Mouse (Mus musculus): Measurements from ENCODE around the gene Tenm4.

Tenm4 gene

GRCm38 (mm10) chr7:96417251-96418004 lies 246.4 kb downstream of the Tenm4 start:
- peak; percentile 86 for DNase-seq

DNA sequence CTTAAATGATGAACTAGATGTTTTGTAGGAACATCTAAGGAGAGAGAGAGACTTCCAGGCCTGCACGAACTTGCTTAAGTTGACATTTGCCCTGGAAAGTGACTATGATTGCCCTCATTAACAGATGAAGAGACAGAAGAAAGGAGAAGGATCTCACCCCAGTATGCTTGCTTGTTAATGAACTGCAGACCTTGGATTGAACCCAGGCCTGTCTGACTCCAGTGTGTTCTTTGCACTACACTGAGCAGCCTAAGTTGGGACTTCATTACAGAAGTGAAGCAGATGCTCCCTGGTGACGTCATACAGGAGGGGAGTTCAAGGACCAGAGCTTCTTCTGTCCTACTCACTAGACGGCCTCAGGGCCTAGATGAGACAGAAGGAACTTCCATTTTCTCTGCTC lies 247.1 kb downstream of the Tenm4 start:
- DNase-seq, result no peak

- DNase-seq, result no peak
Observed at GRCm38 (mm10) chr7:96420045-96420444, 249.0 kb downstream of the Tenm4 start.

DNA sequence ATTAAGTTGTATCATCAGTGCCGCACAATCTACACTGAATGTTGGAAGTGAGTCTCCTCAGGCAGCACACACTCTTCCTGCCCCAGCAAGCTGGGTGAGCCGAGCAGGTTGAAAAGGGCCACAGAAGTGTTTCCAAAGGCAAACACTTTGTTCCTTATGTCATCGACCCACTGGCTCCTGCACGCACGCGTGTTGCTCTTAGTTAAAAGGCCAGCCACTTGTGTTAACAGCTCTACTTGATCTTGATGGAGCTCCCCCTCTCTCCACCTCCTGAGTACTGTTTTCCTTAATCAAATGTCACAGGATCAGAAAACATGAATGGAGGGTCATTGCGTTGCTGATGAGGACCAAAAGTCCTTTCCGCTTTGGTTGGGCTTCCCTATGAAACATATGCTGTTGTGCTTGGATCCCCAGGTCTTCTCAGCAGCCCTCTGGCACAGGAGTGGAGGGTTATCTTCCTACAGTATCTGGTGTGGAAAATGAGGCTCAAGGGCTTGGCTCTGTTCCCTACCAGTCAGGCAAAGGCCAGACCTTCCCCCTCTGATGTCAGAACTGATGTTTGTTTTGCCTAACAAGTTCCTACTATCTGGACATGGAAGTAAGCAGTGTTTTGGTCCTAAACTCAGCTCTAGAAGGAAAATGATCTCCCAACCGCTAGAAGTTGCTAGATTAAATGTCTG lies 250.0 kb downstream of the Tenm4 start:
- DNase-seq, result no peak

- DNase-seq, result no peak
Observed at GRCm38 (mm10) chr7:96426954-96427353, 255.9 kb downstream of the Tenm4 start.

DNA sequence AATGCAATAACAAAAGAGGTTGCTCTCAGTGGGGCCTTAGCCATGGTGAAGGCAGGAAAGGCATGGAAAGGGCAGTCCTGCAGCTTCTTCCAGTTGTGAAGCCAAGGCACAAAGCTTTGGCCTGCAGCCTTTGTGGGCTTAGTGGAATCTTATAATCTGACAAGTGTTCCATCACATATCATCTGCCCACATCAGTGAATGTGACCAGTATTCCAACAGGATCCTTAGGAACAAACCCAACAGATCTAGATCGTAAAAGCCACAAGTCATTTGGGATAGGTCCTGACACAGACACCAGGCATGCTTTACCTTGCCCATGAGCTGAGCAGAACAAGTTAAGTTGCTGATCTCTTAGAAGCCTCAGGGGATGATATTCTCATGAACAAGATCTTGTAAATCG lies 262.3 kb downstream of the Tenm4 start:
- no peak for DNase-seq

DNA sequence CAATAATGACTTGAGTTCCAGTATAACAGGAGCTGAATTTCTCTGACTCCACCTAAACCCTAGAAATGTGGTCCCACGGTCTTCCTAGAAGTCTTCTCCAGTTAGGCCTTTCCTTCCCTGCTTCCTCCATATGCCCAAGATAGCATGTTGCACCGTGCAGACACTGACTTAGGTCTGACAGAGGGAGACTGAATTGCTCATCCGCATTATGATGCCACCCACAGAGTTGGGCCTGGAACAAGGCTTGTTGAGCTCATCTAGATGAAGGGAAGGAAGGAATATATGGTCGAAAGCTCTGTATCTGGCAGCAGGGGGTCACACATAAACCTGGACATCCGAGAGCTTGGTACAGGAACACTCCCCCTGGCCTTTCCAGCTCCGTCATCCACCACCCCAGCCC lies 267.3 kb downstream of the Tenm4 start:
- DNase-seq, result peak; percentile 80

- peak; percentile 42 for DNase-seq
Observed at GRCm38 (mm10) chr7:96440161-96440707, 269.2 kb downstream of the Tenm4 start.

- peak; percentile 55 for DNase-seq
Observed at GRCm38 (mm10) chr7:96445771-96446170, 274.7 kb downstream of the Tenm4 start.

- no peak for DNase-seq
Observed at GRCm38 (mm10) chr7:96447806-96448397, 276.9 kb downstream of the Tenm4 start.

GRCm38 (mm10) chr7:96455957-96456356 lies 284.9 kb downstream of the Tenm4 start:
- DNase-seq, result no peak

- no peak for DNase-seq
Observed at GRCm38 (mm10) chr7:96456618-96457017, 285.6 kb downstream of the Tenm4 start.

DNA sequence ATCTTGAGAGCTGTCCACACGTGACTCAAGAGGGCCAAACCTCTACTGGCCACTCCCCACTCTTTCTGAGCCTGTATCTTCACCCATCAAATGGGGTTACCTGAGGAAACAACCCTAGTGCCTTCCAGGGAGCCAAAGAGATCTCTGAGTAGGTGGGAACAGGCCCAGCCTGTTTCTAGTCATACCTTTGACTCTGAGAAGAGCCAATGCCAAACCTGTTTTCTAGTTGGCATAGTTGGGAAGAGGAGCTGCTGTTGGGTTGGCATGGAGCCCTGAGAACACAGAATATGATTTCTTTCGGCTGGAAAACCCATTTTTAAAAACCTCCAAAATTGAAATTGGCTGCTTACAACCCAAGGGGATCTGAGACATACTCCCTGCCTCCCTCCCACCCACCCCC lies 286.8 kb downstream of the Tenm4 start:
- peak; percentile 43 for DNase-seq

GRCm38 (mm10) chr7:96458992-96459391 lies 287.9 kb downstream of the Tenm4 start:
- no peak for DNase-seq

DNA sequence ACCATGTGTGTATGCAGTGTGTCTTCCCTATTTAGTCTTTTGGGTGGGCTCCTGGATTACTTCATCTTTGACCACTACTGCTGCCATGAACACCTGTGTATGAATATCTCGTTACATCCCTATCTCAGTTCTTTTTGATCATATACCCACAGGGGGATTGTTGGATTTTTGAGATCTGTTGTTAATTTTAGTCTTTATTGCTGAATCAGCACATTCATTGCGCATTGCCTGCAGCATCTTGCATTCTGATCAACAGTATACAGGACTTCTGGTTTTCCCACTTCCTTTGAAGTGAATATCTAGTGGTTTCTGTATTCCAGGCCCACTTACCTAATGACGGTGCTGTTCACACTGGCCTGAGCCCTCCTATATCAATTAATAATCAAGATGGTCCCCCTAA lies 295.7 kb downstream of the Tenm4 start:
- no peak for DNase-seq

- DNase-seq, result no peak
Observed at GRCm38 (mm10) chr7:96470821-96471220, 299.8 kb downstream of the Tenm4 start.

GRCm38 (mm10) chr7:96474560-96475089 lies 303.6 kb downstream of the Tenm4 start:
- DNase-seq, result peak; percentile 93

DNA sequence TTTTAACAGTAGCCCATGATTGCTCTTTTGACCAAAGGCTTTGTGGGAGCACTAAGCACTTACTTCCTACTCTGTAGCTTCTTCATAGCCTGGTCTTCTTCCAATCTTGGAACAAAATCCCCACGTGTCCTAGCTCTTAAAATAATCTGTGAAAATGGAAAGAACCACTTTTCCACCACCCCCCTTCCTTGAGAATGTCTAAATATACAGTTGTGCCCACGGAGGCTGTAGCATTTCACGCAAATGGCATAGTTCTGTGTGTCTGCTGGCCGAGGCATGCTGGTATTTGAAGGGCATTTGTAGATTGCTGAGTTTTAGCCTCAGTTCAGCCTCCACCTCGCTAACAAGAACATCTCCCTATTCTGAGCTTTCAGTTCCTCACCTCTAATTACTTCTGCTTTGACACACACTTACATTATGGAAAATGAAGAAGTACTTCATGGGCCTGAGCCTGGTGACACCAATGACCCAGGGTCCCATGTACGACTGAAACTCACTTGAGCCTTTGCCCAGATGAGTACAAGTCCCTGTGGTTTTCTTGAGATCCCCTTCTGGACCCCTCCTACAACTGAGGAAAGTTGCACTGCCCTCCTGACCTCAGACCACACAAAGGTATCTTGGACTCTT lies 306.1 kb downstream of the Tenm4 start:
- peak; percentile 43 for DNase-seq

- no peak for DNase-seq
Observed at GRCm38 (mm10) chr7:96479139-96479538, 308.1 kb downstream of the Tenm4 start.

GRCm38 (mm10) chr7:96480351-96480983 lies 309.4 kb downstream of the Tenm4 start:
- no peak for DNase-seq

- no peak for DNase-seq
Observed at GRCm38 (mm10) chr7:96482953-96483352, 311.9 kb downstream of the Tenm4 start.

DNA sequence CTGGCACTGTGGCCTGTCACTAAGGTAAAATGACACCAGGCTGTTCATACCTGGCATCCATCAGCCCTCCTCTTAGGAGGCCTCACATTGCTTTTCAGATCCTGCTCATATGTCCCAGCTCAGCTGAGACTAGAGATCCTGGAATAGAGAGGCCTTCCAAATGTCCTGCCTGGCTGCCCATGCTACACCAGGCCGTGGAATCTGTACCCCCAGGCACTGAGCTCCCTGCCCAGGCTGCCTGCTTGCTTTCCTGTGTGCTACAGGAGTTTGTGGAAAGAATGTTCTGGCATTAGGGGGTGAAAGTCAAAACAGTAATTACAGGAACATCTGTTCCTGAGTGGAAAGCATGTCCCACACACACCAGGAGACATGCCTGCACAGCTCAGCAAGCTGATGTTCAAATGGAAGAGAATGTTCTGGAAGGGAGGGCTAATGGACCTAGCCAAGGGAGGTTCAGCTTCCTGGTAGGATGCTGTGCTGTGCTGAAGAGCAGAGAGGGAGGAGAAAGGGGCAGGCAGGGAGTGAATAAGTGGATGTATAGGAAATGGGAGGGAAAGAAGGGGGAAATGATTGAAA lies 313.0 kb downstream of the Tenm4 start:
- no peak for DNase-seq

All from right cerebral cortex, adult 18-20 months (tissue).